Mouse (Mus musculus) stomach, postnatal 0 days (tissue): ENCODE measurements around the gene Fam168b.

ENCODE experiments used
- CTCF ChIP-seq: IDR thresholded peaks from 2 replicates; pipeline ENCODE4 v1.5.1; 2016; ENCODE audit warnings: antibody characterized with exemption, low read depth, mild to moderate bottlenecking, moderate library complexity
- EP300 ChIP-seq: optimal IDR thresholded peaks from 2 replicates; pipeline ENCODE3; 2016; ENCODE audit warnings: antibody characterized with exemption

GRCm38 (mm10) chr1:34821411-34821810 is 21.5 kb downstream of the Fam168b start:
- TF ChIP-seq CTCF (no peak), EP300 (no peak)
